Mouse (Mus musculus): ENCODE measurements around the gene Dpp6. TPM values are rescaled to one million over a fixed set of nuclear protein-coding genes. Genes with fewer than 3 reads are reported as not detected.

Dpp6 gene
- polyA plus RNA-seq, 1 experiment from 2014 or later = 100 TPM

GRCm38 (mm10) chr5:27126034-27126433, 309.0 kb downstream of the Dpp6 start:
- H3K27me3 ChIP-seq (ENCODE audit: control insufficient read depth, insufficient read depth, low read length) = no peaks in the 10 kb centered on the region
- no peak overlapping the region for H3K9ac ChIP-seq (replicated peaks; ENCODE audit: low read depth, low read length)
- no peak for ATAC-seq (ENCODE audit: low read depth)
- no peaks in the 10 kb centered on the region for H3K36me3 ChIP-seq (ENCODE audit: control insufficient read depth, insufficient read depth, low read length)
- no peak overlapping the region for H3K27ac ChIP-seq (ENCODE audit: low read depth, low read length)
- 79% methylated on average over 4 of the region's 4 CpGs for WGBS
- H3K9me3 ChIP-seq (ENCODE audit: control insufficient read depth, low read length) = no peaks in the 10 kb centered on the region
- no peaks in the 10 kb centered on the region for H3K4me1 ChIP-seq (ENCODE audit: control insufficient read depth, insufficient read depth, low read length)
- H3K4me3 ChIP-seq (ENCODE audit: low read depth, low read length) = no peak overlapping the region
- H3K4me2 ChIP-seq (ENCODE audit: low read depth, low read length) = no peak overlapping the region

GRCm38 (mm10) chr5:27133196-27133595, 316.2 kb downstream of the Dpp6 start:
- Histone ChIP-seq H3K36me3 (ENCODE audit: control insufficient read depth, insufficient read depth, low read length) (no peaks in the 10 kb centered on the region), H3K4me3 (ENCODE audit: low read depth, low read length) (no peak overlapping the region), H3K27me3 (ENCODE audit: control insufficient read depth, insufficient read depth, low read length) (no peaks in the 10 kb centered on the region), H3K27ac (ENCODE audit: low read depth, low read length) (no peak overlapping the region), H3K4me1 (ENCODE audit: control insufficient read depth, insufficient read depth, low read length) (0 out of 2 replicates have a peak, but pooled peaks cover 3% of the 10 kb centered on the region), H3K9ac (replicated peaks; ENCODE audit: low read depth, low read length) (no peak overlapping the region), H3K9me3 (ENCODE audit: control insufficient read depth, low read length) (no peaks in the 10 kb centered on the region), H3K4me2 (ENCODE audit: low read depth, low read length) (no peak overlapping the region)
- 59% methylated on average over 3 of the region's 3 CpGs for WGBS
- ATAC-seq (ENCODE audit: low read depth) = no peak

- Histone ChIP-seq H3K9ac (replicated peaks; ENCODE audit: low read depth, low read length) (no peak overlapping the region), H3K9me3 (ENCODE audit: control insufficient read depth, low read length) (no peaks in the 10 kb centered on the region), H3K4me3 (ENCODE audit: low read depth, low read length) (no peak overlapping the region), H3K4me2 (ENCODE audit: low read depth, low read length) (no peak overlapping the region), H3K27me3 (ENCODE audit: control insufficient read depth, insufficient read depth, low read length) (no peaks in the 10 kb centered on the region), H3K36me3 (ENCODE audit: control insufficient read depth, insufficient read depth, low read length) (no peaks in the 10 kb centered on the region), H3K27ac (ENCODE audit: low read depth, low read length) (no peak overlapping the region), H3K4me1 (ENCODE audit: control insufficient read depth, insufficient read depth, low read length) (0 out of 2 replicates have a peak, but pooled peaks cover 3% of the 10 kb centered on the region)
- 91% methylated on average over 2 of the region's 2 CpGs for WGBS
- ATAC-seq (ENCODE audit: low read depth) = no peak
These were observed 317.5 kb downstream of the Dpp6 start for GRCm38 (mm10) chr5:27134436-27135005.

GRCm38 (mm10) chr5:27147397-27147945, 330.5 kb downstream of the Dpp6 start:
- 85% methylated on average over 6 of the region's 6 CpGs for WGBS
- Histone ChIP-seq H3K27me3 (ENCODE audit: control insufficient read depth, insufficient read depth, low read length) (no peaks in the 10 kb centered on the region), H3K36me3 (ENCODE audit: control insufficient read depth, insufficient read depth, low read length) (no peaks in the 10 kb centered on the region), H3K9ac (replicated peaks; ENCODE audit: low read depth, low read length) (no peak overlapping the region), H3K9me3 (ENCODE audit: control insufficient read depth, low read length) (no peaks in the 10 kb centered on the region), H3K4me3 (ENCODE audit: low read depth, low read length) (no peak overlapping the region), H3K4me2 (ENCODE audit: low read depth, low read length) (no peak overlapping the region), H3K4me1 (ENCODE audit: control insufficient read depth, insufficient read depth, low read length) (no peaks in the 10 kb centered on the region), H3K27ac (ENCODE audit: low read depth, low read length) (no peak overlapping the region)
- no peak for ATAC-seq (ENCODE audit: low read depth)

- H3K27ac ChIP-seq (ENCODE audit: low read depth, low read length) = no peak overlapping the region
- H3K4me1 ChIP-seq (ENCODE audit: control insufficient read depth, insufficient read depth, low read length) = no peaks in the 10 kb centered on the region
- no peaks in the 10 kb centered on the region for H3K36me3 ChIP-seq (ENCODE audit: control insufficient read depth, insufficient read depth, low read length)
- no peaks in the 10 kb centered on the region for H3K27me3 ChIP-seq (ENCODE audit: control insufficient read depth, insufficient read depth, low read length)
- H3K9me3 ChIP-seq (ENCODE audit: control insufficient read depth, low read length) = no peaks in the 10 kb centered on the region
- no peak overlapping the region for H3K4me3 ChIP-seq (ENCODE audit: low read depth, low read length)
- no peak overlapping the region for H3K9ac ChIP-seq (replicated peaks; ENCODE audit: low read depth, low read length)
- H3K4me2 ChIP-seq (ENCODE audit: low read depth, low read length) = no peak overlapping the region
- 93% methylated on average over 1 of the region's 1 CpGs for WGBS
- no peak for ATAC-seq (ENCODE audit: low read depth)
These were observed 334.0 kb downstream of the Dpp6 start for GRCm38 (mm10) chr5:27151017-27151416.

GRCm38 (mm10) chr5:27155671-27156070, 338.7 kb downstream of the Dpp6 start:
- H3K27me3 ChIP-seq (ENCODE audit: control insufficient read depth, insufficient read depth, low read length) = no peaks in the 10 kb centered on the region
- H3K9me3 ChIP-seq (ENCODE audit: control insufficient read depth, low read length) = no peaks in the 10 kb centered on the region
- no peak overlapping the region for H3K4me3 ChIP-seq (ENCODE audit: low read depth, low read length)
- H3K36me3 ChIP-seq (ENCODE audit: control insufficient read depth, insufficient read depth, low read length) = no peaks in the 10 kb centered on the region
- H3K4me2 ChIP-seq (ENCODE audit: low read depth, low read length) = no peak overlapping the region
- 87% methylated on average over 3 of the region's 3 CpGs for WGBS
- no peak overlapping the region for H3K9ac ChIP-seq (replicated peaks; ENCODE audit: low read depth, low read length)
- H3K4me1 ChIP-seq (ENCODE audit: control insufficient read depth, insufficient read depth, low read length) = no peaks in the 10 kb centered on the region
- no peak overlapping the region for H3K27ac ChIP-seq (ENCODE audit: low read depth, low read length)
- ATAC-seq (ENCODE audit: low read depth) = no peak

- Histone ChIP-seq H3K4me1 (ENCODE audit: control insufficient read depth, insufficient read depth, low read length) (no peaks in the 10 kb centered on the region), H3K27me3 (ENCODE audit: control insufficient read depth, insufficient read depth, low read length) (no peaks in the 10 kb centered on the region), H3K36me3 (ENCODE audit: control insufficient read depth, insufficient read depth, low read length) (no peaks in the 10 kb centered on the region), H3K4me3 (ENCODE audit: low read depth, low read length) (no peak overlapping the region), H3K9ac (replicated peaks; ENCODE audit: low read depth, low read length) (no peak overlapping the region), H3K9me3 (ENCODE audit: control insufficient read depth, low read length) (no peaks in the 10 kb centered on the region), H3K4me2 (ENCODE audit: low read depth, low read length) (no peak overlapping the region), H3K27ac (ENCODE audit: low read depth, low read length) (no peak overlapping the region)
- 54% methylated on average over 2 of the region's 2 CpGs for WGBS
- no peak for ATAC-seq (ENCODE audit: low read depth)
These were observed 339.4 kb downstream of the Dpp6 start for GRCm38 (mm10) chr5:27156366-27156765.

- no peak overlapping the region for H3K4me2 ChIP-seq (ENCODE audit: low read depth, low read length)
- H3K27me3 ChIP-seq (ENCODE audit: control insufficient read depth, insufficient read depth, low read length) = no peaks in the 10 kb centered on the region
- 77% methylated on average over 11 of the region's 11 CpGs for WGBS
- no peaks in the 10 kb centered on the region for H3K36me3 ChIP-seq (ENCODE audit: control insufficient read depth, insufficient read depth, low read length)
- no peak overlapping the region for H3K4me3 ChIP-seq (ENCODE audit: low read depth, low read length)
- H3K9me3 ChIP-seq (ENCODE audit: control insufficient read depth, low read length) = no peaks in the 10 kb centered on the region
- H3K4me1 ChIP-seq (ENCODE audit: control insufficient read depth, insufficient read depth, low read length) = no peaks in the 10 kb centered on the region
- no peak overlapping the region for H3K27ac ChIP-seq (ENCODE audit: low read depth, low read length)
- ATAC-seq (ENCODE audit: low read depth) = no peak
- H3K9ac ChIP-seq (replicated peaks; ENCODE audit: low read depth, low read length) = no peak overlapping the region
These were observed 344.2 kb downstream of the Dpp6 start for GRCm38 (mm10) chr5:27161122-27161645.

GRCm38 (mm10) chr5:27168550-27168949, 351.5 kb downstream of the Dpp6 start:
- no peak for ATAC-seq (ENCODE audit: low read depth)
- no peak overlapping the region for H3K4me3 ChIP-seq (ENCODE audit: low read depth, low read length)
- WGBS = 78% methylated on average over 1 of the region's 1 CpGs
- H3K36me3 ChIP-seq (ENCODE audit: control insufficient read depth, insufficient read depth, low read length) = no peaks in the 10 kb centered on the region
- H3K4me1 ChIP-seq (ENCODE audit: control insufficient read depth, insufficient read depth, low read length) = no peaks in the 10 kb centered on the region
- no peak overlapping the region for H3K9ac ChIP-seq (replicated peaks; ENCODE audit: low read depth, low read length)
- H3K9me3 ChIP-seq (ENCODE audit: control insufficient read depth, low read length) = no peaks in the 10 kb centered on the region
- no peak overlapping the region for H3K27ac ChIP-seq (ENCODE audit: low read depth, low read length)
- H3K4me2 ChIP-seq (ENCODE audit: low read depth, low read length) = no peak overlapping the region
- no peaks in the 10 kb centered on the region for H3K27me3 ChIP-seq (ENCODE audit: control insufficient read depth, insufficient read depth, low read length)
